In genomic region chrX:74425195-74425594, GRCm38 (mm10) we compare ENCODE assay signal across 8 mouse cellular contexts. TPM values are rescaled to one million over a fixed set of nuclear protein-coding genes. Genes with fewer than 3 reads are reported as not detected.
A peak's percentile ranks its signal among the peaks of the same experiment; 100 is the strongest.
DNase-seq lines count a peak whose midpoint lies in the region; ATAC-seq lines count a peak whose summit lies in the region.

No protein-coding gene starts in this region.

- no peaks in the 10 kb centered on the region for H3K27me3 ChIP-seq in embryonic facial prominence, embryonic 14.5 days (replicated peaks; ENCODE audit: control insufficient read depth, insufficient read depth, low read length)
- H3K27me3 ChIP-seq in embryonic facial prominence, embryonic 10.5 days (replicated peaks; ENCODE audit: low read depth, poor library complexity, severe bottlenecking) = no peaks in the 10 kb centered on the region

- H3K4me3 ChIP-seq in embryonic facial prominence, embryonic 14.5 days (ENCODE audit: low read depth, low read length) = no peak overlapping the region
- no peak overlapping the region for H3K4me3 ChIP-seq in embryonic facial prominence, embryonic 10.5 days

- no peak overlapping the region for H3K9ac ChIP-seq in embryonic facial prominence, embryonic 14.5 days (ENCODE audit: low read depth, low read length)

- H3K36me3 ChIP-seq in embryonic facial prominence, embryonic 14.5 days (ENCODE audit: control insufficient read depth, insufficient read depth, low read length) = no peaks in the 10 kb centered on the region
- H3K36me3 ChIP-seq in embryonic facial prominence, embryonic 10.5 days (replicated peaks) = no peaks in the 10 kb centered on the region; the same call in 1 of the 2 replicates

- H3K27ac ChIP-seq in embryonic facial prominence, embryonic 14.5 days (replicated peaks; ENCODE audit: low read depth, low read length) = no peak overlapping the region
- no peak overlapping the region for H3K27ac ChIP-seq in embryonic facial prominence, embryonic 10.5 days (replicated peaks)

- no peak for ATAC-seq in embryonic facial prominence, embryonic 14.5 days (ENCODE audit: low read depth)
- ATAC-seq in megakaryocyte-erythroid progenitor cell, adult 5-6 weeks (replicated peaks; ENCODE audit: low FRiP score, low TSS enrichment, poor library complexity, severe bottlenecking) = peak; percentile 41; the same call in 1 of the 2 replicates

- peak; percentile 10 for DNase-seq in embryonic facial prominence, embryonic 14.5 days (ENCODE audit: low spot score)
- DNase-seq in embryonic facial prominence, embryonic 10.5 days (ENCODE audit: low spot score) = no peak
- peak; percentile 69 for DNase-seq in brain, adult 2 months (ENCODE audit: low read depth, low spot score)
- peak; percentile 11 for DNase-seq in kidney, postnatal 10 days
- no peak for DNase-seq in thymus, postnatal 10 days (ENCODE audit: low spot score in 2 of 2)
- no peak for DNase-seq in embryo, embryonic 10.5 days (ENCODE audit: low spot score)
- DNase-seq in layer of hippocampus, postnatal 14 days (ENCODE audit: low spot score in 2 of 2) = no peak

- WGBS in embryonic facial prominence, embryonic 14.5 days = 83% methylated on average over 4 of the region's 4 CpGs
- 91% methylated on average over 4 of the region's 4 CpGs for WGBS in embryonic facial prominence, embryonic 10.5 days

- H3K4me1 ChIP-seq in embryonic facial prominence, embryonic 14.5 days (ENCODE audit: control insufficient read depth, insufficient read depth, low read length) = no peaks in the 10 kb centered on the region
- H3K4me1 ChIP-seq in embryonic facial prominence, embryonic 10.5 days = peaks cover 6% of the 10 kb centered on the region

- H3K9me3 ChIP-seq in embryonic facial prominence, embryonic 14.5 days (ENCODE audit: control insufficient read depth, low read length) = no peaks in the 10 kb centered on the region
- H3K9me3 ChIP-seq in embryonic facial prominence, embryonic 10.5 days = no peaks in the 10 kb centered on the region

- H3K4me2 ChIP-seq in embryonic facial prominence, embryonic 14.5 days (ENCODE audit: low read depth, low read length) = no peak overlapping the region

RNA-seq across cellular contexts. Expression of gene G6pdx, which starts 3.8 kb away (rescaled TPM):
- polyA plus RNA-seq in embryonic facial prominence, embryonic 14.5 days (2014; fragmentation: Nextera tagmentation; extraction: Ambion mirVana) = 43.9 and 50.7 TPM in 2 replicates
- polyA plus RNA-seq in embryonic facial prominence, embryonic 10.5 days (2016; fragmentation: Nextera tagmentation; extraction: Ambion mirVana) = 54.7 and 57.3 TPM in 2 replicates
- total RNA-seq in megakaryocyte-erythroid progenitor cell, adult 5-6 weeks (2014; fragmentation: Nextera tagmentation) = 68.0 and 77.7 TPM in 2 replicates
- total RNA-seq in megakaryocyte-erythroid progenitor cell, adult 5-6 weeks (2017) = 47.5 and 77.2 TPM in 2 replicates
- 10 to 100 TPM; 28.4 to 30.5 TPM for total RNA-seq in layer of hippocampus, postnatal 14 days (2021)

RNA-seq across cellular contexts. Expression of gene Ikbkg, which starts 32.1 kb away (rescaled TPM):
- polyA plus RNA-seq in embryonic facial prominence, embryonic 14.5 days (2014; fragmentation: Nextera tagmentation; extraction: Ambion mirVana) = 20.7 and 25.4 TPM in 2 replicates
- polyA plus RNA-seq in embryonic facial prominence, embryonic 10.5 days (2016; fragmentation: Nextera tagmentation; extraction: Ambion mirVana) = 18.7 and 18.9 TPM in 2 replicates
- total RNA-seq in megakaryocyte-erythroid progenitor cell, adult 5-6 weeks (2014; fragmentation: Nextera tagmentation) = 12.6 and 16.4 TPM in 2 replicates
- total RNA-seq in megakaryocyte-erythroid progenitor cell, adult 5-6 weeks (2017) = 25.7 and 45.8 TPM in 2 replicates
- 10 to 100 TPM; 45.3 to 47.5 TPM for total RNA-seq in layer of hippocampus, postnatal 14 days (2021)

RNA-seq across cellular contexts. Expression of gene Fam3a, which starts 32.1 kb away (rescaled TPM):
- 38.4 and 43.0 TPM in 2 replicates for polyA plus RNA-seq in embryonic facial prominence, embryonic 14.5 days (2014; fragmentation: Nextera tagmentation; extraction: Ambion mirVana)
- polyA plus RNA-seq in embryonic facial prominence, embryonic 10.5 days (2016; fragmentation: Nextera tagmentation; extraction: Ambion mirVana) = 23.7 and 23.8 TPM in 2 replicates
- total RNA-seq in megakaryocyte-erythroid progenitor cell, adult 5-6 weeks (2014; fragmentation: Nextera tagmentation) = 13.1 and 16.5 TPM in 2 replicates
- 12.8 and 21.1 TPM in 2 replicates for total RNA-seq in megakaryocyte-erythroid progenitor cell, adult 5-6 weeks (2017)
- total RNA-seq in layer of hippocampus, postnatal 14 days (2021) = 10 to 100 TPM; 16.9 to 23.5 TPM

RNA-seq across cellular contexts. Expression of gene Slc10a3, which starts 52.0 kb away (rescaled TPM):
- 21.4 and 22.5 TPM in 2 replicates for polyA plus RNA-seq in embryonic facial prominence, embryonic 14.5 days (2014; fragmentation: Nextera tagmentation; extraction: Ambion mirVana)
- 12.3 and 13.0 TPM in 2 replicates for polyA plus RNA-seq in embryonic facial prominence, embryonic 10.5 days (2016; fragmentation: Nextera tagmentation; extraction: Ambion mirVana)
- 6.7 and 16.4 TPM in 2 replicates for total RNA-seq in megakaryocyte-erythroid progenitor cell, adult 5-6 weeks (2014; fragmentation: Nextera tagmentation)
- total RNA-seq in megakaryocyte-erythroid progenitor cell, adult 5-6 weeks (2017) = 11.5 and 11.6 TPM in 2 replicates
- 1 to 10 TPM; 1.8 to 2.0 TPM for total RNA-seq in layer of hippocampus, postnatal 14 days (2021)

RNA-seq across cellular contexts. Expression of gene Ubl4a, which starts 52.2 kb away (rescaled TPM):
- polyA plus RNA-seq in embryonic facial prominence, embryonic 14.5 days (2014; fragmentation: Nextera tagmentation; extraction: Ambion mirVana) = 78.8 and 83.5 TPM in 2 replicates
- polyA plus RNA-seq in embryonic facial prominence, embryonic 10.5 days (2016; fragmentation: Nextera tagmentation; extraction: Ambion mirVana) = 61.1 and 69.8 TPM in 2 replicates
- total RNA-seq in megakaryocyte-erythroid progenitor cell, adult 5-6 weeks (2014; fragmentation: Nextera tagmentation) = 35.0 and 64.6 TPM in 2 replicates
- total RNA-seq in megakaryocyte-erythroid progenitor cell, adult 5-6 weeks (2017) = 14.1 and 24.5 TPM in 2 replicates
- 10 to 100 TPM; 57.5 to 59.6 TPM for total RNA-seq in layer of hippocampus, postnatal 14 days (2021)

Comparison
In these comparisons a context has a peak if more than half of its experiments do, and no peak if none do; other contexts are left out.
1. DNase-seq: peak in embryonic facial prominence, embryonic 14.5 days (single experiment), brain, adult 2 months (single experiment) and kidney, postnatal 10 days (single experiment); none in embryonic facial prominence, embryonic 10.5 days (single experiment), thymus, postnatal 10 days (0 of 2), embryo, embryonic 10.5 days (single experiment) and layer of hippocampus, postnatal 14 days (0 of 2).